Mouse (Mus musculus): Measurements from ENCODE around the gene Trpv6.

Trpv6 gene

GRCm38 (mm10) chr6:41636178-41636577 is at the start of gene Trpv6:
TSS of gene Trpv6 (minus strand) at chr6:41636405.
- no peak for DNase-seq (ENCODE audit: extremely low read depth, low read depth, low spot score)

GRCm38 (mm10) chr6:41685596-41685995 is 49.4 kb upstream of the Trpv6 start:
- no peak for DNase-seq (ENCODE audit: extremely low read depth, low read depth, low spot score)

GRCm38 (mm10) chr6:41684911-41685310 is 48.7 kb upstream of the Trpv6 start:
- DNase-seq (ENCODE audit: extremely low read depth, low read depth, low spot score): no peak

- DNase-seq (ENCODE audit: extremely low read depth, low read depth, low spot score): no peak
Measured at GRCm38 (mm10) chr6:41684131-41684530, 47.9 kb upstream of the Trpv6 start, which contains the start of gene Llcfc1. TSS of gene Llcfc1 (plus strand) at chr6:41684431.

GRCm38 (mm10) chr6:41681656-41682055 is 45.5 kb upstream of the Trpv6 start:
- no peak for DNase-seq (ENCODE audit: extremely low read depth, low read depth, low spot score)

- DNase-seq (ENCODE audit: extremely low read depth, low read depth, low spot score): no peak
Measured at GRCm38 (mm10) chr6:41680669-41681068, 44.5 kb upstream of the Trpv6 start, which contains the start of gene Trpv5. TSS of gene Trpv5 (minus strand) at chr6:41680769.

- no peak for DNase-seq (ENCODE audit: extremely low read depth, low read depth, low spot score)
Measured at GRCm38 (mm10) chr6:41676530-41676929, 40.3 kb upstream of the Trpv6 start.

GRCm38 (mm10) chr6:41662320-41662719 is 26.1 kb upstream of the Trpv6 start:
- no peak for DNase-seq (ENCODE audit: extremely low read depth, low read depth, low spot score)

- no peak for DNase-seq (ENCODE audit: extremely low read depth, low read depth, low spot score)
Measured at GRCm38 (mm10) chr6:41658487-41658886, 22.3 kb upstream of the Trpv6 start.

- DNase-seq (ENCODE audit: extremely low read depth, low read depth, low spot score): no peak
Measured at GRCm38 (mm10) chr6:41654648-41655047, 18.4 kb upstream of the Trpv6 start.

- DNase-seq (ENCODE audit: extremely low read depth, low read depth, low spot score): no peak
Measured at GRCm38 (mm10) chr6:41653173-41653572, 17.0 kb upstream of the Trpv6 start.

GRCm38 (mm10) chr6:41646672-41647071 is 10.5 kb upstream of the Trpv6 start:
- DNase-seq (ENCODE audit: extremely low read depth, low read depth, low spot score): peak; percentile 79

- peak; percentile 63 for DNase-seq (ENCODE audit: extremely low read depth, low read depth, low spot score)
Measured at GRCm38 (mm10) chr6:41646220-41646619, 10.0 kb upstream of the Trpv6 start.

- no peak for DNase-seq (ENCODE audit: extremely low read depth, low read depth, low spot score)
Measured at GRCm38 (mm10) chr6:41643227-41643626, 7.0 kb upstream of the Trpv6 start.

GRCm38 (mm10) chr6:41642765-41643164 is 6.6 kb upstream of the Trpv6 start:
- DNase-seq (ENCODE audit: extremely low read depth, low read depth, low spot score): no peak

GRCm38 (mm10) chr6:41641173-41641866 is 5.1 kb upstream of the Trpv6 start:
- no peak for DNase-seq (ENCODE audit: extremely low read depth, low read depth, low spot score)

GRCm38 (mm10) chr6:41640449-41640848 is 4.2 kb upstream of the Trpv6 start:
- DNase-seq (ENCODE audit: extremely low read depth, low read depth, low spot score): no peak

GRCm38 (mm10) chr6:41637927-41638506 is 1.8 kb upstream of the Trpv6 start:
- DNase-seq (ENCODE audit: extremely low read depth, low read depth, low spot score): no peak

GRCm38 (mm10) chr6:41637393-41637792 is 1.2 kb upstream of the Trpv6 start:
- DNase-seq (ENCODE audit: extremely low read depth, low read depth, low spot score): no peak

- no peak for DNase-seq (ENCODE audit: extremely low read depth, low read depth, low spot score)
Measured at GRCm38 (mm10) chr6:41635211-41635610, 994 bp downstream of the Trpv6 start.

GRCm38 (mm10) chr6:41631549-41631948 is 4.7 kb downstream of the Trpv6 start:
- DNase-seq (ENCODE audit: extremely low read depth, low read depth, low spot score): no peak

GRCm38 (mm10) chr6:41630791-41631190 is 5.4 kb downstream of the Trpv6 start:
- DNase-seq (ENCODE audit: extremely low read depth, low read depth, low spot score): no peak

- no peak for DNase-seq (ENCODE audit: extremely low read depth, low read depth, low spot score)
Measured at GRCm38 (mm10) chr6:41628180-41628579, 8.0 kb downstream of the Trpv6 start.

Data from fat pad, adult 2 months (tissue).